Mouse (Mus musculus): ENCODE results near the gene Riiad1.

DNA sequence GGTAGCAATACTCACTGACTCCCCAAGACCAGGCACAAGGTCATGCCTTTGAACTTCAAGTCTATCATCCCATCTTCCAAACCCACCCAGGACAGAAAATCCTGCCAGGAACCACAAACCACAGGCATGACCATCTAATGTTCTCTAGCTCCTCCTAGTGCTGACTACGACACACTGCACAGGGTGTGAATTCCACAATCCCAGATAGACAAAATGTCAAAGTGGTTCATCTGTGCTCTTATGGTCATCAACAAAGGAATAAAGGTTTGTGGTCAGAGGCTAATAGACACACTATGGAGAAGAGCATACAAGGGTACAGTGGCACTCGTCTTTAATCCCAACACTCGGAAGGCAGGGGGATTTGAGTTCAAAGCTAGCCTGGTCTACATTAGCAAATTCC lies 22.1 kb upstream of the Riiad1 start:
- TF ChIP-seq CTCF (IDR thresholded peaks at IDR 0.05; ENCODE audit: low read depth, low read length) (no peak), POLR2A (IDR thresholded peaks at IDR 0.05; ENCODE audit: borderline replicate concordance, low read depth, low read length) (no peak)
